Mouse (Mus musculus): ENCODE data around the gene Padi4.

GRCm38 (mm10) chr4:140821988-140822387, 48.0 kb upstream of the Padi4 start:
- no peak for TF ChIP-seq CTCF (IDR thresholded peaks at IDR 0.05; ENCODE audit: control insufficient read depth, insufficient read depth, insufficient replicate concordance, low read depth, low read length)
- no peak for TF ChIP-seq POLR2A (IDR thresholded peaks at IDR 0.05; ENCODE audit: control insufficient read depth, low read depth, low read length)

All from testis, adult 2 months (tissue).